Mouse (Mus musculus) spleen, adult 2 months (tissue): ENCODE measurements at regions not wholly inside any gene's neighbourhood (a gene's known extent, or its start where the extent isn't known, plus 50 kb on each side); places are given as distances from the start of the nearest gene placed in this dataset.

Experiments
- CTCF ChIP-seq: fragments of 200-500 bp; IDR thresholded peaks from 2 replicates; pipeline ENCODE4 v1.5.1; 2011; ENCODE audit warnings: mild to moderate bottlenecking, inconsistent platforms; ENCODE audit not compliant: insufficient read depth, insufficient read length, insufficient replicate concordance; ENCODE audit errors: extremely low read depth
- POLR2A ChIP-seq: fragments of 200-500 bp; IDR thresholded peaks from 2 replicates; pipeline ENCODE4 v1.6.1; 2011; ENCODE audit warnings: low read depth, low read length, inconsistent platforms

DNA sequence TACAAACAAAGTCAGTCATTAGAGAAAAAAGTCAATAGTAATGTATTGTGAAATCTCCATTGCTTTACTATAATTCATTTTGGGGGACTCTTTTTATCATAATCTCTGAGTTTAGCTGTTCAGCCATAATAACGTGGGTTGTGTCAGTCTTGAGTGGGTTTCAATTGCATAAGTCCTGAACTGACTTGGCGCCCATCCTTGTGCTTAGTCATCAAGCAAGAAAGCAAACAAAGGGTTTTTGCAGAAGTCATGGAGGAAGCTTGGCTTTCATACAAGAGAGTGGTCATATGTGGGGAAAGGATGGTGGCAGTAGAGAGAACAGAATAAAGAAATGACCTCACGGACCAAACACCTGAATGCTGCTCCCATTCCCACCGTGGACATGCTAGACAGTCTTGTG, 339.8 kb upstream of the Fam98a start:
- TF ChIP-seq CTCF = no peak
- no peak for TF ChIP-seq POLR2A
